ENCODE assay signal across 8 mouse cellular contexts in genomic region chr11:19601216-19601938, GRCm38 (mm10).
DNase-seq lines count a peak whose midpoint lies in the region; ATAC-seq lines count a peak whose summit lies in the region.
"Had no signal": no experiment of that assay in that cellular context is flagged by ENCODE, and none has a peak within 500 bp of the region (broad histone marks: within the 10 kb centered on the region; RNA-seq: fewer than 3 reads in every experiment).

No protein-coding gene starts in this region.

- WGBS in kidney, embryonic 14.5 days, result 80% methylated on average over 15 of the region's 15 CpGs
- WGBS in lung, embryonic 16.5 days, result 42% methylated on average over 15 of the region's 15 CpGs

- H3K36me3 ChIP-seq in kidney, embryonic 14.5 days (ENCODE audit: control insufficient read depth, insufficient read depth, low read length), result no peaks in the 10 kb centered on the region
- no peaks in the 10 kb centered on the region for H3K36me3 ChIP-seq in lung, embryonic 16.5 days (ENCODE audit: control insufficient read depth, insufficient read depth, low read length)
- H3K36me3 ChIP-seq: hindbrain, embryonic 12.5 days had no signal

- H3K4me3 ChIP-seq in kidney, embryonic 14.5 days (ENCODE audit: low read length), result no peak overlapping the region
- no peak overlapping the region for H3K4me3 ChIP-seq in lung, embryonic 16.5 days (ENCODE audit: low read length)
- H3K4me3 ChIP-seq: hindbrain, embryonic 12.5 days had no signal

- H3K9me3 ChIP-seq in kidney, embryonic 14.5 days (ENCODE audit: control insufficient read depth, low read length), result no peaks in the 10 kb centered on the region
- no peaks in the 10 kb centered on the region for H3K9me3 ChIP-seq in lung, embryonic 16.5 days (ENCODE audit: control insufficient read depth, low read length)
- H3K9me3 ChIP-seq: hindbrain, embryonic 12.5 days had no signal

- no peak overlapping the region for H3K27ac ChIP-seq in kidney, embryonic 14.5 days (ENCODE audit: low read depth, low read length)
- H3K27ac ChIP-seq in lung, embryonic 16.5 days (ENCODE audit: low read length), result peak overlapping the region; percentile 7; the same call in 1 of the 2 replicates
- H3K27ac ChIP-seq: hindbrain, embryonic 12.5 days had no signal

- no peak overlapping the region for H3K9ac ChIP-seq in kidney, embryonic 14.5 days (ENCODE audit: low read depth, low read length)
- H3K9ac ChIP-seq in lung, embryonic 16.5 days (ENCODE audit: low read length), result no peak overlapping the region
- H3K9ac ChIP-seq: hindbrain, embryonic 12.5 days had no signal

- peak; percentile 28 to 52 for DNase-seq in kidney, postnatal 4 days
- DNase-seq in adrenal gland, postnatal 36 days, result peak; percentile 3 to 50
- peak; percentile 82 for DNase-seq in gastrocnemius, adult 18-20 months (ENCODE audit: low spot score)
- no peak for DNase-seq in layer of hippocampus, adult 18-20 months (ENCODE audit: low spot score in 2 of 2)
- no peak for DNase-seq in natural killer cell, adult 2 months (ENCODE audit: low spot score in 2 of 2)

- no peaks in the 10 kb centered on the region for H3K27me3 ChIP-seq in kidney, embryonic 14.5 days (ENCODE audit: control insufficient read depth, insufficient read depth, low read length)
- no peaks in the 10 kb centered on the region for H3K27me3 ChIP-seq in lung, embryonic 16.5 days (ENCODE audit: control insufficient read depth, insufficient read depth, low read depth, low read length)
- H3K27me3 ChIP-seq: hindbrain, embryonic 12.5 days had no signal

- no peak overlapping the region for H3K4me2 ChIP-seq in kidney, embryonic 14.5 days (replicated peaks; ENCODE audit: low read depth, low read length)
- no peak overlapping the region for H3K4me2 ChIP-seq in lung, embryonic 16.5 days (ENCODE audit: low read depth, low read length)
- H3K4me2 ChIP-seq: hindbrain, embryonic 12.5 days had no signal

- no peaks in the 10 kb centered on the region for H3K4me1 ChIP-seq in kidney, embryonic 14.5 days (ENCODE audit: control insufficient read depth, insufficient read depth, low read length)
- H3K4me1 ChIP-seq in lung, embryonic 16.5 days (replicated peaks; ENCODE audit: control insufficient read depth, insufficient read depth, low read length), result peaks cover 6% of the 10 kb centered on the region
- H3K4me1 ChIP-seq: hindbrain, embryonic 12.5 days had no signal

- ATAC-seq in kidney, embryonic 14.5 days (ENCODE audit: low FRiP score, low TSS enrichment), result no peak
- peak; percentile 69 for ATAC-seq in lung, embryonic 16.5 days (ENCODE audit: low read depth)

Comparison
In these comparisons a context has a peak if more than half of its experiments do, and no peak if none do; other contexts are left out.
1. DNase-seq: peak in kidney, postnatal 4 days (2 of 2), adrenal gland, postnatal 36 days (2 of 2) and gastrocnemius, adult 18-20 months (single experiment); none in layer of hippocampus, adult 18-20 months (0 of 2) and natural killer cell, adult 2 months (0 of 2).